Mouse (Mus musculus) brain, embryonic 14.5 days (tissue): ENCODE measurements around the gene Spata21.

Experiments used
- CTCF ChIP-seq: fragments of 200-500 bp; IDR thresholded peaks from 2 replicates; pipeline ENCODE4 v1.5.1; 2012; ENCODE audit warnings: inconsistent platforms, mild to moderate bottlenecking, moderate library complexity, borderline replicate concordance; ENCODE audit not compliant: insufficient read depth, insufficient read length; ENCODE audit errors: extremely low read depth
- POLR2A ChIP-seq: fragments of 200-500 bp; IDR thresholded peaks from 2 replicates; pipeline ENCODE4 v1.6.1; 2012; ENCODE audit warnings: mild to moderate bottlenecking, inconsistent platforms, borderline replicate concordance; ENCODE audit not compliant: poor library complexity, insufficient read depth, insufficient read length, severe bottlenecking; ENCODE audit errors: extremely low read depth

DNA sequence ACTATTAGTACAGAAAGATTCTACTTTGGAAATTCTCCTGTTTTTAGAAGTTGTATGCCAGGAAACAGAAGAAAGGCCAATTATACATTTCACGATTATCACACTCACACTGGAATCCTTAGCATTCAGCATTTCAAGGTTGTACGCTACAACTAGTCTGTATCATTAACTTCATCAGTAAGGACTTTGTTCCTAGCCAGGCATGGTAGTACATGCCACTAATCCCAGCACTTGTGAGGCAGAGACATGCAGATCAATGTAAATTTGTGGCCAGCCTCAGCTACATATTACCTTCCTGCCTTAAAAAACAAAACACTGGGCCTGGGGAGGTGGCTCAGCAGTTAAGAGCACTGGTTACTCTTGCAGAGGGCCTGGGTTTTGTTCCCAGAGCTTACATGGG, 70.5 kb downstream of the Spata21 start:
- TF ChIP-seq CTCF (no peak), POLR2A (no peak)
